Mouse (Mus musculus) thymus, postnatal 10 days (tissue): ENCODE measurements around the gene Slc29a4.

ENCODE experiments used
- DNase-seq, 2 experiments: peaks; one replicate each; pipeline ENCODE4 v3.0.0; 2021; ENCODE audit warnings: low spot score in 2 of 2

Slc29a4 gene

DNA sequence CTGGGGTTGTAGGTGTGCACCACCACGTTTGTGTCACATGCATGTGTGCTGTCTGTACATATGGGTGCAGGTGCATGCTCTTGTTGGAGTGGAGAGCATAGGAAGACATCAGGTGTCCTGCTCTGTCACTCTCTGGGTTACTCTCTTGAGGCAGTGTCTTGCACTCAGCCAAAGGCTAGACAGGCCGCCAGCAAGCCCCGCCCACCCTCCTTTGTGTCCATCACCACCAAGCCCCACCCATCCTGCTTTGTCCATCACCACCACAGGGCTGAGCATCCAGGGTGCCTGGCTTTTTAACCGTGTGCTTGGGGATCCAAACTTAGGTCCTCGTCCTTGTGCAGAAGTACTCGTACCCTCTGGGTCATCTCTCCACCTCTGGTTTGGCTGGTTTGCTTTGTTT is 3.9 kb downstream of the Slc29a4 start:
- no peak for DNase-seq

DNA sequence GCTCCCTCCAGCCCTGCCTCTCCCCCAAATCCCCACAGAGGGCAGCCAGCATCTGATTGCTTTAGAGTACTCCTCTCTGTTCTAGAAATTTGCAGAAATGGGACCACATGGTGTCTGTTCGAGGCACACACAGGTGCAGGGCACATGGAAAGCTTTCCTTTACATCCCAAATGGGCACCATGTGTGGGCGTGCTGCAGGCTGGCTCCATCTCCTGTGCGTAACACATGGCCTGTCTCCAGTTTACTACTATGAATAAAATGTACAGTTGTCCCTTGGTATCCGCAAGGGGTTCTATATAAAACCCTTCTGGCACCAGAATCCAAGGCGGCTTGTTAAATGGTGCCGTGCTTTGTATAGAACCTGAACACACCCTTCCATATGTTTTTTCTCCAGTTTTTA is 4.6 kb downstream of the Slc29a4 start:
- no peak for DNase-seq

DNA sequence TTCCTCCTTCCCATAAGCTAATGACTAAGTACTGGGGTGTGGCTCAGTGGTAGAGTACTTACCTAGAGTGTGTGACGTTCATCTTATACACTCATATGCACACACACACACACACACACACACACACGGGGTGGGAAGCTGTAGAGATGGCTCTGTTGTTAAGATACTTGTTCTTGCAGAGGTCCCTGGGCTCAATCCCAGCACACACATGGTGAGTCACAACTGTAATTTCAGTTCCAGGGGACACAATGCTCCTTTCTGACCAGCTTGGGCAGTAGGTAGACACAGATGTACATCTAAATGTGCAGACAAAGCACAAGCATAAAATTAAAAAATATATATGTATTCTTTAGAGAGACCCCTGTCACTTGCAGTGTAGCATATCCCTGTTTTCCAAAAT is 5.4 kb downstream of the Slc29a4 start:
- no peak for DNase-seq

DNA sequence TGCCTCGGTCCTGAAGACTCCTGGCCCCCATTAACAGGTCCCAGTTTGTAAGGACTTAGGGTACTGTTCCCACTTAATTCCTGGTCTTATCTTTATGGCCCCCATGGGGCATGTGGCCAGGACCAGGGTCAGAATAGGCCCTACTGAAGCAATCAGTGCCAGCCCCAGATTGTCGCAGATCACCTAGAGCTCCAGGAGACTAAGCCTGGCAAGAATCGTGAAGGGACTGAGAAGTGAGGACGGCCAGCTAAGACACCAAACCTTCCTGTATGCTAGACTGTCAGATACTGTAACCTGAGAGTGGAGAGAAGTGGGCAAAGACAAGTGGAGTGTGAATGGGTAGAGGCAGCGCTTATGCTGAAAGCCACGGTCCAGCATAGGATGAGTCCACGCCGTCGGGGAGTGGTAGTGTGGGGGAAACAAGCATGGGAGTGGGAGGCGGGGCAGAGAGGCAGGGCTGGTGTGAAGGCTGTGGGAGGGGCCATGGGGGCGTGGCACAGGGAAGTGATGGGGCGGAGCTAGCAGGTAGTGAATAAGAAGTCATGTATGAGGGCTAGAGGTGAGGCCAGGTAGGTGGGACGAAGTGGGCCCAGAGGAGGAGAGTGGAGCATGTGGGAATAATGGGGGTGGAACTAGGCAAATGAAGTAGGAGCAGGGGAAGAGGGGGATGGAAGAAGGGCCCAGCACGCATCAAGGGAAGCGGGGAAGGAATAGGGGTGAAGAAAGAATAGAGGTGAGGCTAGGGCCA is 8.7 kb downstream of the Slc29a4 start:
- no peak for DNase-seq

DNA sequence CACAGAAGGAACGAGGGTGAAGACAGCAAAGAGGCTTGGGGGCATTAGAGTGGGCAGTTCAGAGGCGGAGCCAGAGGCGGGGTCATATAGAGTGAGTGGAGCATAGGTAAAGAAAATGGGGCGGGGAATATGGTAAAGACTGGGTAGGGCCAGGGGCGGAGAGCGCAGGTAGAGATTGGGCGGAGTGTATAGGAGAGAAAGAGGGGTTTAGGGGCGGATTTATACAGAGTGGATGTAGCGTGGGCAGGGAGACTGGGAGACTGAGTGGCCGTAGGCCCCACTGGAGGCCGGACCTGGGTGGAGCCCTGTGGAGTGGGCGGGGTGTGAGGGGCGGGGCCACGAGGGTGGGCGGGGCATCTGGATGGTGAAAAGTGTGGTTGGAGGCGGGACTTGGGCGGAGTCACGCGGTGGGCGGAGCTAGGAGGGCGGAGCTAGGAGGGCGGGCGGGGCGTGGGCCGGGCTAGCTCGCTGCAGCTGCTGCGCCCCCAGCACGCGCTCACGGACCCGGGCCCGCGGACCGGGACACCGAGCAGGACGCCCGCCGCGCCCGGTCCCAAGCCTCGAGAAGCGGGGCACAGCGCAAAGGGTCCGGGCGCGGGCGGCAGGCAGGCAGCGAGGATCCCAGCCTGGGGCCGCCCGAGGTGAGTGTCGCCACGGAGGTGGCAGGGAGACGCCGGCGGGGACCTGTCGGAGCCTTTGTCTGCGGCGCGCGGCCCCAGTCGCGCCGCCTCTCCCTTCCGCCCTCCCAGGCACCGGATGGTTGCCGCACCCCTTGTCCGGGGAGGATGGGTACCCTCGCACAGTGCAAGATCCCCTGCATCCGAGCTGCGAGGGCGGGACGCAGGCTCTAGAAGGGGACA is 9.6 kb downstream of the Slc29a4 start:
- DNase-seq = peak in 1 of 2 experiments; percentile 27

DNA sequence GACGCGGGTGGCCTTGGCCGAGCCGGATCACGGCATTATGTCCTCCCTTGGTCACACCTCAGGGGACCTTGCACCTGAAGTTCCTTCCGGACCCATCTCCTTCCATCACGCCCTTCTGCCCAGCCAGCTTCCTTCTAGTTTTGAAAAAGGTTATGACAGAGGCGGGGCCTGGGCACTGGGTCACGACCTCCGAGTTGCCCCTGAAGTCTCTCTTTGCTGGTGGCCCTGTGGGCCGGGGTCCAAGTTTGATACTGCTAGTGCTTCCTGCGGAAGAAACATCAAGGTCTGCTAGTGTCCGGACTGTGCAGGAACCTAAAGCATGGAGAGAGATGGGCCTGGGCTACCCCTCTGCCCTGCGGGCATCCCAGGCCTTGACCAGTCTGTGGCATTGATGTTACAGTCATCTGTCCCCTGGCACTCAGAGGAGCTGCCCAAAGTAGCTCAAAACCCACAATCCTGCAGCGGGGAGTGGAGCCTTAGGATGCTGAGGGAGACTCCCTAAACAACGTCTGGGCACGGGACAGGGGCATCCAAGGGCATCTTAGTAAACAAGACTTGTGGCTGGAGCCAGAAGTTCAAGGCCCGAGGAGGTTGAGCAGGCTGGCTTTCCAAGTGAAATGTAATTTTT is 10.3 kb downstream of the Slc29a4 start:
- DNase-seq = no peak

DNA sequence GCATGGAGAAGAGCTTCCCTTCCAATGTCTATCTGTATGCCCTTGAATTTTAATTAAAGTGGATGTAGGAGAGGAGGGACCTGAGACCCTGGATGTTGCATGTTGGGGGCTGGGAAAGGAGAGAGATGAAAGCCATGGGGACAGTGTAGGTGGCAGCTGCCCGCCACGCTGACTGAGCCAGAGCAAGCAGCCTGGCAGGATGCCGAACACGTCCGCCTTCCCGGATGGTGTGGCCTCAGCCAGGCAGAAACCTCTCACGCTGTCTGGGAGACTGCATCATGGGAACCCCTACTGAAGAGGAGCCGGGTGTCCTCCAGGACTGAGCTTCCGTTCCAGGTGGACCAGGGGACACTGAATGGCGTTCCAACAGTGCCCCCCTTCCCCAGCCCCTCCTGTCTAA is 11.3 kb downstream of the Slc29a4 start:
- no peak for DNase-seq

DNA sequence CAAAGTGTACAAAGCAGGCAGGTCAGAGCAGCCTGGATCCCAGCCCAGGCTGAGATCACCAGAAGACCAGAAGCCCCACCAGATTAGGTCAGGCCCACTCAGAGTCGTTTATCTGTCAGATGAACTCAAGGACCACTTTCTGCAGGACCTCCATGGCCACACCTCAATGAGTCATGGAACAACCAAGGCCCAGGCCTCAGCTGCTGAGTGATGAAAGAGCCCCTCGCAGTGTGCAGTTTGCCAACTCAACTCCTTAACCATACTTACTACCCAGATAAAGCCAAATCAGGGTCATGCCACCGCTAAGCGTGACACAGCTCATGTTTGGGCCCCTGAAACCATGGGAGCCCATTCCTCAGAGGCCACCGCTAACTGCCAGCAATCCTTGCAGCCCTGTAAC is 15.4 kb downstream of the Slc29a4 start:
- no peak for DNase-seq

DNA sequence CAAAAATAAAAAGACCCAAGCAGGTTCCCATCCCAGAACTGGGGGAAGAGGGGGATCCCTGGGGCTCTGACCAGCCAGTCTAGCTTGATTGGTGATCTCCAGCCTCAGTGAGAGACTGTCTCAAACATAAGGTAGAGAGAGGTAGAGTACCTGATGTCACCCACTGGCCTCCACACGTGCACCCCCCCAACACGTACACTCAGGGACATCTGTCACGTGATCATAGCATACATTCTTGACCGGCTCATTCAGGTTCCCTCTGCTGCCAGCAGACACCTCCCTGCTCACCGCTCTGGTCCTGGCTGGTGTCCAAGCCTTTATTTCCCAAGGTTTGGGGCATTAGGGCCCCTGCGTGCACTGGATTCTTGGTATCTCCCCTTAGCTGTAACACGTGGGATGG is 17.1 kb downstream of the Slc29a4 start:
- no peak for DNase-seq

DNA sequence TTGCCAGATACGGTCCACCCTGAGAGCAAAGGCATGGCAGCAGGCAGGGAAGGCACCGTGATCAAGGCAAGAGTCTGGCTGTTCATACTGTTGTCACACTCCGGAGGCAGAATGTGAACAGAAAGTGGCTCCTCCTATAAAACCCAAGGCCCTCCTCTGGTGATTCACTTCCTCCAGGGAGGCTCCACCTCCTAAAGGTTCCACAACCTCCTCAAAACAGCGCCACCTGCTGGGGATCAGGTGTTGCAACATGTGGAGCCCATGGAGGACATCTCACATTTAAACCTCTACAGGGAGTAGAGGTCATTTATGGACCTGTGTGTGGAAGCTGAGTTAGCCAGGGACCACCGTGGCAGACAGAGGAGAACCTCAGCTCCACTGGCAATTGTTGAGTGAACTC is 20.1 kb downstream of the Slc29a4 start:
- DNase-seq = no peak

DNA sequence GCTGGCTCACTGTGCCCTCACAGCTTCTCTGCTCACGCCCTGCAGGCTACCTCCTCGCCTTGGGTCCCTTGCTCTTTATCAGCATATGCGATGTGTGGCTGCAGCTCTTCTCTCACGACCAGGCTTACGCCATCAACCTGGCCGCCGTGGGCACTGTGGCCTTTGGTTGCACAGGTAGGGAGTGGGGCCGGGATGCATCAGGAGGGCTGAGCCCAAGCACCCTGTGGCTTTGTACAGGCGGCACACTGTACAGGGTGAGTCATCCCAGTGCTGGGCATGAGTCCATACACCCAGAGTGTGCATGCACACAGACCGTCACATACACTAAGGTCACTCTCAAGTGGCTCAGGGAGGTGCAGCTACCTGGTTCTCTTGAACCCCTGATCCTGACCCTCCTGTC is 21.7 kb downstream of the Slc29a4 start:
- DNase-seq = no peak

DNA sequence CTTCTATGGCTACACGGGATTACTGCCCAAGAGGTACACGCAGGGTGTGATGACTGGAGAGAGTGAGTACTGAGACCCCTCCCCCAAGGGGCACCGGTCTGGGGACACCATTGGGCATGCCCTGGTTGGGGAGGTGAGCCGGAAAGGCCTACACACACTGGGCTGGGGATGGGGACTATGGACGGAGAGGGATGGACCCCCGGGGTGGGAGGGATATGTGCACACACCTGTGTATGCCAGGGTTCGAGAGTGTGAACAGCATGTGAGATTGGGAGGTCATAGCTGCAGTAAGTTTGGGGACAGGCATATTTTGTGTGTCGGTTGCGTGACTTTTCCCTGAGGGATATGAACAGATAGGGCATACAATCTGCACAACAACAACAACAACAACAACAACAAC is 22.7 kb downstream of the Slc29a4 start:
- no peak for DNase-seq

DNA sequence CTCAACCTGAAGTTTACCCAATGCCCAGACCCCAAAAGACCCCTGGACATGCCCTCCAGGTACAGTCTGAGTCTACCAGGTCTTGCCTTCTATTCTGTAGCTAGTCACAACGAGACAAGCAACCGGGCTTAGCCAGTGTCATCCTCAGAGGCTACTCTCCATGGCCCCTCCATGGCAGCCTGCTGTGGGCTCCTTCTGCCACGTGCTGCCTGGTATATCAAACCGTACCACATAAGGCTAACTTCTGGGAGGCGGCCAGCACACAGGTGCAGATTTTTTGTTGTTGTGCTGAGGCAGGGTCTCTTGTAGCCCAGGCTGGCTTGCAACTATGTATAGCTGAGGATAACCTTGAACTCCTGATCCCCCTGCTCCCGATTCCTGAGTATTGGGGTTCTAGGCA is 23.7 kb downstream of the Slc29a4 start:
- DNase-seq = no peak

DNA sequence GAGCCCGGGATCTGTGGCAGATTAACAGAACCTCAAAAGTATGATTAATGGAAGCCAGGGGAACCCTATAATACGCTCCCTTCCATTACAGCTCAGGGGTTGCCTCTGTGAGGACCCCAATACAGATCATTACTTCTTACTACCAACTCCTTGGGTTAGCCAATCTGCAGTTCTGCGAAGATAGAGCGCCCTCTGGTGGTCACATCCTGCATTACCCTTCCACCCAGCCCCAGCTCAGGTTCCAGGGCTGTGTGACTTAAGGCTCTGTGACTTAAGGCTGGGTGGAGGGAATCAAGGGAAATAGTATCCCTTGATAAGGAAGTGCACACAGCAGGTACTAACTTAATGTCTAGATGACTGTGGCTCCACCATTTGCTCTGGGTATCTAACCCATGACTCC is 25.7 kb downstream of the Slc29a4 start:
- peak; percentile 37 to 82 for DNase-seq

DNA sequence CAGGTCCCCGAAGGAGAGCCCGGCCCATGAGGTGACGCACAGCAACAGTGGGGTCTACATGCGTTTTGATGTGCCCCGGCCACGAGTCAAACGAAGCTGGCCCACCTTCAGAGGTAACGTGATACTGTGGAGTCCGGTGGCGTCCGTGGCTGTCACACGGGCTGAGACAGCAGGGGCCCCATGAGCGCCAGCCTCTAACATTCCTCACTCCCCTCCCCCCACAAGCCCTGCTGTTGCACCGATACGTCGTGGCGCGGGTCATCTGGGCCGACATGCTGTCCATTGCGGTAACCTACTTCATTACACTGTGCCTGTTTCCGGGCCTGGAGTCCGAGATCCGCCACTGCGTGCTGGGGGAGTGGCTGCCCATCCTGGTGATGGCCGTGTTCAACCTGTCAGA is 26.2 kb downstream of the Slc29a4 start:
- DNase-seq = no peak

DNA sequence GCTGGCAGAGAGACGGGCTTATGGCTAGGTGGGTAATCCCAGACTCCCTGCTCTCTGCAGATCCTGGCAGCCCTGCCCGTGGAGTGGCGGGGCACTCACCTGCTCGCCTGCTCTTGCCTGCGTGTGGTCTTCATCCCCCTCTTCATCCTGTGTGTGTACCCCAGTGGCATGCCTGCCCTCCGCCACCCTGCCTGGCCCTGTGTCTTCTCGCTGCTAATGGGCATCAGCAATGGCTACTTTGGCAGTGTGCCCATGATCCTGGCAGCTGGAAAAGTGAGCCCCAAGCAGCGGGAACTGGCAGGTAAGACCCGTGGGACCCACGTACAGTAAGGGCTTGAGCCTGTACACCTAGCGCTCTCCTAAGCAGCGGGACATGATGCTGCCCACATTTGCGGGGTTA is 27.6 kb downstream of the Slc29a4 start:
- no peak for DNase-seq

DNA sequence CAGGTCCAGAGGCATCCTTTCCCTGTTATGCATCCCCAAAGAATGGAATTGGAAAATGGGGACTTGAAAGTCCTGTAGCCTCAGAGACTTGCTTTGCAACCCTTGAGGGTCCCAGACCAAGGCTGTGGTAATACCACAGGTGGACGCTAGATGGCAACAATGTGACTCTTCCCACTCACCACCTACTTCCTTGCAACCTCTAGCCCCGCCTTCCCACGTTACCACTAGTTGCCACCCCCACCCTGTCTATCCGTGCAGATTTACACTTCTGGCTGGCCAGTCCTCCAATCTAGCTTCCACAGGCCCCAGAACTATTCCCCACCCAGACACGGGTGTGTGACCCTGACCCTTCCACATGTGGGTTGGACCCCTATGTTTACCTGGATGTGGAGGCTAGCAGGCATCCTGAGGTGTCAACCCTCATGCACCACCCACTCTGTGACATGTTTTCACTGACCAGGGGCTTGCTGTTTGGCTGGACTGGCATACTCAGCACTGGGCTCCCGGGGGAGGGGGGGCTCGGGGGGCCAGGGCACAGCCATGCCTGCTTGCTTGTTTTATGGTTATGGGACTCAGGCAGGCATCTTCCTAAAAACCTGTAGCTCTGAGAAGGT is 31.3 kb downstream of the Slc29a4 start:
- DNase-seq = peak; percentile 38 to 74

DNA sequence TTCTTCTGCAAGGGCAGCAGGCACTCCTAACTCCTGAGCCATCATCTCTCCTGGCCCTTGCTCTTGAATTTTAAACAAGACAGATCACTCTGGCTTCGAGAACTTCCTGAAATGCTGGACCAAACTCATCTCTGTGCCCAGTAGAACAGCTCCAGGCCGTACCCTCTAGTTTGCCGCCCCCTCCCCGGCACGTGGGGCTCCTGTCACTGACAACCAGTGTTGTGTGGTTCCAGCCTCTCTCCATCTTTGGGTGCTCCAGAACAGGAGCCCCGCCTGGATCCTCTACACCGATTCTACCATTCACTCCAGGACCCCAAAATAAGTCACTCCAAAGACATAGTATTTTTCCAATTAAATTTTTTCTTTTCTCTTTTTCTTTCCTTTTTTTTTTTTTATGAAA is 32.0 kb downstream of the Slc29a4 start:
- no peak for DNase-seq

DNA sequence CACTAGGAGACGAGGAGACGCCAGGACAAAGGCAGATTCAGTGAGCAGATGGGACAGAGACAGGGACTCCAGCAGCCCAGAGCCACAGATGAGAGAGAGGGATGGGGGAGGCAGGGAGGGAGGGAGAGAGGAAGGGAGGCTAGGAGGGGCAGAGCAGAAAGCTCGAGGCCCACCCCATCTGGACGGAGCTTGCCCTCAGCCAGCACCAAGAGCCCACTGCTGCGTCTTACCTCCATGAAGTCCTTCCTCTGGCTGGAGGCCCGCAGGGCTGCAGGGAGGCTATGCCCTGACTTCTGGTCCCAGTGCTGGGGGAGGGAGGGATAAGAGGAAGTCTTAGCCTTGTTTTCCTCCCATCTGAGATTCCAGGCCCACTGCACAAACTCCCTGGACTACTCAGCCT is 34.4 kb downstream of the Slc29a4 start:
- DNase-seq = no peak

DNA sequence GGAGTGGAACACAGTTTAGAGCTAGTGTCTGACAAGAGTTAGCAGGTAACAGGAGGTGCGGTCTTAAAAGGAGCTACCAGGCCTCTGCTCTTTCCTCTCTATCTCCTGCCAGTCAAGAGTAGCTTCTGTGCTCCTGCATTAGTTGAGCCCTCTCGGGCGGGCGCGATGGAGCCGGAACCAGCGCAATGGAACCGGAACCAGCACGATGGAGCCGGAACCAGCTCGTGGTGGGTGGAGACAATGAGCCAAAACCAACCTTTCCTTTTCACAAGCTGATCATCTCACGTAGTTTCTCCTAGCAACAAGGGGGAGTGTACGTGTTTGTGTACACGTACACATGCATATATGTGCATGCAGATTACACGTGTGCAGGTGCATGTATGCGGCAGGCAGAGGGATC is 36.0 kb downstream of the Slc29a4 start:
- no peak for DNase-seq

DNA sequence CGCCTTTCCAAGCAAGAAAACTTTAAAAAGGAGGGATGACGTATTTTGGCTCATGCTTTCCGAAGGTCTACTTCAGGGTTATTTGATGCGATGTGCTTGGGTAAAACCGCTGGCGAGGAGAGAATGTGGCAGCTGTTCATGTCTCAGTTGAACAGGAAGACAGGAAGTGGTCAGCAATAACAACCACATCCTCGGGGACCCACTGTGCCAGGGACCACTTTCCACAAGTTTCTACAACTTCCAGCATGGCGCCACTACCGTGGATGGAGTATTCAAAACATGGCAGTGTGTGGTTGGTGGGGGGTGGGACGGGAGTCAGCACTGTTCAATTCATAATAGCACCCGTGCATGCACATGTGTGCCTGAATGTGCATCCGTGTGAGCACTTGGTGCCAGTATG is 38.0 kb downstream of the Slc29a4 start:
- no peak for DNase-seq

DNA sequence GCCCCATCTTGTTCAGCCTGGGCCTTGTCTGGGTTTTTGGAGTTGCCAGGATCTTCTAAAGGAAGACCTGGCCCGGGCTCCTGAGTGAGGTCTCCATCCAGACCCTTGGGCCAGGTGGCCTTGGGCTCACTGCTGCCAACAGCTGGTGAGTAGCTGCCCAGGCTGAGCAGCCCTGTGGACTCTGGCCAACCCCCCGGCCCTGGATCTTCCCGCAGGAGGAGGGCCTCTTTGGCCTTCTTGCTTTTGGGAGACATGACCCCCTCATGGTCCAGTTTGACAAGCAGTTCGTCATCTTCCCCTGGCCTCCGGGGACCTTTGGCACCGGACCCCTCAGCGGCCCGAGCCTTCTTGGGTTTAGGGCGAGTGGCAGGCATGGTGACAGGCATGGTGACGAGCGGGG is 39.6 kb downstream of the Slc29a4 start:
- no peak for DNase-seq
